Mouse (Mus musculus): Measurements from ENCODE around the gene Sf3b6. TPM values are rescaled to one million over a fixed set of nuclear protein-coding genes. Genes with fewer than 3 reads are reported as not detected.

The Sf3b6 gene
- polyA plus RNA-seq, 1 experiment, result not detected

DNA sequence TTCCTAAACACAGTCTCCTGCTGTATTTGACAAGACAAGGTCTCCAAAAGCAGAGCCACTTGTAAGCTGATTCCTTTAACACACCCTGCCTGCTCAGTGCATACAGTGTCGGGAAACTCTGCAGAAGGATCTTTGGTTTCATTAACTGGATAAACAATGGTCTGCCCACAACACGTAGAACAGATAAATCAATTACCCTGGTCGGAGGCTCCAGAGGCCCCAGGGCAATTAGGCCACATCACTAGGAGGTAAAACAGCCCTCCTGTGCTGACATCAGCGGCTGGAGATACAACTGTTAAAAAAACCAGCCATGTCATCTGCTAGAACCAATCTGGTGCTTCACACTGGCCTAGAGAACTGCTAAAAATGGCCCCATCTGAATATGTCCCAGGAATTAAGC is 19.6 kb downstream of the Sf3b6 start:
- TF ChIP-seq CTCF (IDR thresholded peaks at IDR 0.05; ENCODE audit: insufficient read depth, low read depth, low read length) (no peak), POLR2A (IDR thresholded peaks at IDR 0.05; ENCODE audit: insufficient read depth, low read depth, low read length) (no peak)
- no peak overlapping the region for H3K4me3 ChIP-seq (ENCODE audit: insufficient read depth, low read depth, low read length)
- no peak overlapping the region for H3K27ac ChIP-seq (ENCODE audit: insufficient read depth, low read depth, low read length)
- 73% methylated on average over 4 of the region's 4 CpGs for WGBS
- peaks cover 7% of the 10 kb centered on the region for H3K4me1 ChIP-seq (ENCODE audit: control insufficient read depth, insufficient read depth, low read length)

GRCm38 (mm10) chr12:4840010-4840409 is 22.7 kb downstream of the Sf3b6 start:
- H3K27ac ChIP-seq (ENCODE audit: insufficient read depth, low read depth, low read length), result no peak overlapping the region
- no peak overlapping the region for H3K4me3 ChIP-seq (ENCODE audit: insufficient read depth, low read depth, low read length)
- H3K4me1 ChIP-seq (ENCODE audit: control insufficient read depth, insufficient read depth, low read length), result peaks cover 7% of the 10 kb centered on the region
- 67% methylated on average over 6 of the region's 6 CpGs for WGBS
- no peak for TF ChIP-seq CTCF (IDR thresholded peaks at IDR 0.05; ENCODE audit: insufficient read depth, low read depth, low read length)

GRCm38 (mm10) chr12:4840741-4841140 is 23.4 kb downstream of the Sf3b6 start:
- WGBS, result 3% methylated on average over 11 of the region's 11 CpGs
- peaks cover 7% of the 10 kb centered on the region for H3K4me1 ChIP-seq (ENCODE audit: control insufficient read depth, insufficient read depth, low read length)
- H3K4me3 ChIP-seq (ENCODE audit: insufficient read depth, low read depth, low read length), result peak overlapping the region; percentile 96
- no peak overlapping the region for H3K27ac ChIP-seq (ENCODE audit: insufficient read depth, low read depth, low read length)
- no peak for TF ChIP-seq CTCF (IDR thresholded peaks at IDR 0.05; ENCODE audit: insufficient read depth, low read depth, low read length)
- no peak for TF ChIP-seq POLR2A (IDR thresholded peaks at IDR 0.05; ENCODE audit: insufficient read depth, low read depth, low read length)

DNA sequence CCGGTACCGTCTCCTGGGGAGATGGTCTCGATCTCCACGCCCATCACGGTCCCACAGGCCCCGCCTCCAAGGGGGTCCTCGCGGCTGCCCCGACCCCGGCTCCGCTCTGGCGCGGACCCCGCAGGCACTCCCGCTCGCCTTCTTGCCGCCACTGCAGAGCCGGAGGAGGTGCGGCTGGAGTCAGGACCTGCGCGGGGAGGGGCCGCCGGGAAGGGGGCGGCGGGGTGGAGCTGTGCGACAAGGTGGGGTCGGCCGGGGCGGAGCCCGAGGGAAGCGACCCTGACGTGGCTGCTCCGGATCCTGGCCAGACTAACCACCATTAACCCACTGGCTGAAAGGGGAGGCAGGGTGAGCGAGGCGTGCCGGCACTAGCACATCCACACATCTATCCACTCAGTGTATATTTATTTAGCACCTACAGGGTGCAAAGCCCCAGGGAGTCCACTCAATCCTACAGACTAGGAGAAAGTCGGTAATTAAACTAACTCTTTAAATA is 24.1 kb downstream of the Sf3b6 start, which contains the start of gene Fkbp1b:
Gene Fkbp1b (minus strand): TSS at position 200 of the 496 bp plus-strand sequence.
- WGBS, result under 1% methylated on average over 37 of the region's 37 CpGs
- Histone ChIP-seq H3K27ac (ENCODE audit: insufficient read depth, low read depth, low read length) (no peak within 1 kb of the TSS), H3K4me3 (ENCODE audit: insufficient read depth, low read depth, low read length) (peak within 1 kb of the TSS; percentile 96), H3K4me1 (ENCODE audit: control insufficient read depth, insufficient read depth, low read length) (peaks cover 7% of the 10 kb centered on the region)
- TF ChIP-seq POLR2A (IDR thresholded peaks at IDR 0.05; ENCODE audit: insufficient read depth, low read depth, low read length) (no peak), CTCF (IDR thresholded peaks at IDR 0.05; ENCODE audit: insufficient read depth, low read depth, low read length) (no peak)

DNA sequence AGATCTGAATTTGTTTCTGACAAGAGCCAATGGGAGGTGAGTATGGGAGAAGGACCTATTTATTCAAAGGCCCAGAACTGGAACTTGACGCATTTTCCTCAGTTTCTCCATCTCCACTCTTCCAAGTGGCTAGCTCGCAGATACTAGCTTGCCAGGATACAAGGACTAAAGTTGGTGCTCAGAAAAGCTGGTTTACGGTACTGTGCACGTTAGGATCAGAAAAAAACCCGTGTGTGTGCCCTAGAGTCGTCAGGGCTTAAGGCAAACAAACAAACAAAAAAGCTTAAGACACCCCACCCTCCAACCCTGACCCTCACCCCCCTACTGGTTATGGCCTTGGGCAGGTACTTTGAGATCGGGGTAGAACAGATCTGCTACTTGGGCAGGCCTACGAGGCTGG is 25.1 kb downstream of the Sf3b6 start:
- H3K27ac ChIP-seq (ENCODE audit: insufficient read depth, low read depth, low read length), result no peak overlapping the region
- WGBS, result 91% methylated on average over 8 of the region's 8 CpGs
- H3K4me3 ChIP-seq (ENCODE audit: insufficient read depth, low read depth, low read length), result no peak overlapping the region
- H3K4me1 ChIP-seq (ENCODE audit: control insufficient read depth, insufficient read depth, low read length), result peaks cover 7% of the 10 kb centered on the region
- no peak for TF ChIP-seq CTCF (IDR thresholded peaks at IDR 0.05; ENCODE audit: insufficient read depth, low read depth, low read length)
- no peak for TF ChIP-seq POLR2A (IDR thresholded peaks at IDR 0.05; ENCODE audit: insufficient read depth, low read depth, low read length)

DNA sequence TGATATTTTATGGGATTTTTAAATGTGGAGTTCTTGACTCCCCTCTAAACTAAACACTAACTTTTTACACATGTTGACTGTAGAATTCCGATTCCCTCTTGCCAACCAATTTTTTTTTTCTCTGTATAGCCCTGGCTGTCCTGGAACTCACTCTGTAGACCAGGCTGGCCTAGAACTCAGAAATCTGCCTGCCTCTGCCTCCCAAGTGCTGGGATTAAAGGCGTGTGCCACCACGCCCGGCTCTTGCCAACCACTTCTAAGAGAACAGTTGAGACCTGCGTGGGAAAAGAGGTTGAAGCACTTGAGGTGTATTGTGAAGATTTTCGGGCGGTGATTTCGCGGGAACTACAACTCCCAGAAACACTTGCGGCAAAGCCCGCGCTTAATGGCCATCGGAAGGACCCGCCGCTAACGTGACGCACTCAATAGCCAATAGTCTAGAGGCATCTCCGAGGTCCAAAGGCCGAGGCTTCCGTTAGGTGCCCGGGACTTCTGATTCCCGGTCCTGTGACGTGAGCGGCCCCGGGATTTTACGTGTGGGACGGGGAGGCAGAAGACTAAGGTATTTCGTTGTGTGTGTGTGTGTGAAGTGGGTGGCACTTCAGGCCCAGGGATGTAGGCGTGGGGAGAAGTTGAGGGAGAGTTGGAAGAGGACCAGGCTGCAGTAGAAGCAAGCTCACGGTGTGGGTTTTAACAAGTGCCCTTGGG is 25.7 kb downstream of the Sf3b6 start, which contains the start of gene Wdcp:
Gene Wdcp (plus strand): TSS at position 414 of the 708 bp plus-strand sequence.
- WGBS, result under 1% methylated on average over 30 of the region's 30 CpGs
- H3K27ac ChIP-seq (ENCODE audit: insufficient read depth, low read depth, low read length), result peak within 1 kb of the TSS; percentile 29; the same call in 1 of the 2 replicates
- H3K4me3 ChIP-seq (ENCODE audit: insufficient read depth, low read depth, low read length), result peak within 1 kb of the TSS; percentile 95
- no peak for TF ChIP-seq CTCF (IDR thresholded peaks at IDR 0.05; ENCODE audit: insufficient read depth, low read depth, low read length)
- TF ChIP-seq POLR2A (IDR thresholded peaks at IDR 0.05; ENCODE audit: insufficient read depth, low read depth, low read length), result peak; percentile 28; the same call in 1 of the 2 replicates
- peaks cover 7% of the 10 kb centered on the region for H3K4me1 ChIP-seq (ENCODE audit: control insufficient read depth, insufficient read depth, low read length)

DNA sequence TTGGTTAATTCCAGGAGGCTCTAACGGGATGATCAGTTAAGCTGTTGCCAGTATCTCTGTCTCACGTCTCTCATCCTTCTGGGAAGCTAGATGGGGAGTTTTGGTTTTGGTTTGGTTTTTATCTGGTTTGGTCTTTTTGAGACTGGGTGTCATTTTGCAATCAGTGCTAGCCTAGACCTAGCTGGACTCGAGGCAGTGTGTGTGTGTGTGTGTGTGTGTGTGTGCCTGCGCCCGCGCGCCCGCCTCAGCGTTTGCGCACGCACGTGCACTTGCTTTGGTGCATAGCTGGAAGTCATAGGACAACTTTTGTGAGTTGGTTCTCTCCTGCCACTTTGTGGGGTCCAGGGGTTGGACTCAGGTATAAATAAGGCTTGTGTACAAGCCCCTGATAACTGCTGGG is 26.4 kb downstream of the Sf3b6 start:
- TF ChIP-seq POLR2A (IDR thresholded peaks at IDR 0.05; ENCODE audit: insufficient read depth, low read depth, low read length) (no peak), CTCF (IDR thresholded peaks at IDR 0.05; ENCODE audit: insufficient read depth, low read depth, low read length) (no peak)
- H3K27ac ChIP-seq (ENCODE audit: insufficient read depth, low read depth, low read length), result no peak overlapping the region
- under 1% methylated on average over 12 of the region's 12 CpGs for WGBS

GRCm38 (mm10) chr12:4856160-4856559 is 38.8 kb downstream of the Sf3b6 start:
- TF ChIP-seq POLR2A (IDR thresholded peaks at IDR 0.05; ENCODE audit: insufficient read depth, low read depth, low read length) (no peak), CTCF (IDR thresholded peaks at IDR 0.05; ENCODE audit: insufficient read depth, low read depth, low read length) (no peak)
- over 99% methylated on average over 5 of the region's 5 CpGs for WGBS
- H3K27ac ChIP-seq (ENCODE audit: insufficient read depth, low read depth, low read length), result no peak overlapping the region

More for the DNA sequence above, 26.4 kb downstream of the Sf3b6 start:
- peak overlapping the region; percentile 95 for H3K4me3 ChIP-seq (ENCODE audit: insufficient read depth, low read depth, low read length)
- peaks cover 7% of the 10 kb centered on the region for H3K4me1 ChIP-seq (ENCODE audit: control insufficient read depth, insufficient read depth, low read length)

DNA sequence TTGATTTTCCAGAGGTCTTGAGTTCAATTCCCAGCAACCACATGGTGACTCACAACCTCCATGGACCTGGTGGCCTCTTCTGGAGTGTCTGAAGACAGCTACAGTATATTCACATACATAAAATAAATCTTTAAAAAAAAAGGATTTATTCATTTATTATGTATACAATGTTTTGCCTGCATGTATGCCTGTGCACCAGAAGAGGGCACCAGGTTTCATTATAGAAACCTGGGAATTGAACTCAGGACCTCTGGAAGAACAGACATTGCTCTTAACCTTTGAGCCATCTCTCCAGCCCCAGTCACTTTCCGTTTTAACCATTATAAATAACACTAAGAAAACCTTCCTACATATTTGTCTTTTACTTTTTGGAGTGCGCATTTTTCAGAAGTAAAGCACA is 39.5 kb downstream of the Sf3b6 start:
- 98% methylated on average over 2 of the region's 2 CpGs for WGBS
- H3K4me3 ChIP-seq (ENCODE audit: insufficient read depth, low read depth, low read length), result no peak overlapping the region
- H3K4me1 ChIP-seq (ENCODE audit: control insufficient read depth, insufficient read depth, low read length), result 0 out of 2 replicates have a peak, but pooled peaks cover under 1% of the 10 kb centered on the region
- H3K27ac ChIP-seq (ENCODE audit: insufficient read depth, low read depth, low read length), result no peak overlapping the region
- no peak for TF ChIP-seq POLR2A (IDR thresholded peaks at IDR 0.05; ENCODE audit: insufficient read depth, low read depth, low read length)
- TF ChIP-seq CTCF (IDR thresholded peaks at IDR 0.05; ENCODE audit: insufficient read depth, low read depth, low read length), result no peak

More at GRCm38 (mm10) chr12:4856160-4856559, 38.8 kb downstream of the Sf3b6 start:
- Histone ChIP-seq H3K4me1 (ENCODE audit: control insufficient read depth, insufficient read depth, low read length) (0 out of 2 replicates have a peak, but pooled peaks cover 4% of the 10 kb centered on the region), H3K4me3 (ENCODE audit: insufficient read depth, low read depth, low read length) (no peak overlapping the region)
